Mouse (Mus musculus): ENCODE data around the gene Vmn2r70. TPM values are rescaled to one million over a fixed set of nuclear protein-coding genes. Genes with fewer than 3 reads are reported as not detected.

Vmn2r70 gene
- total RNA-seq (2021) = not detected
- long read RNA-seq, experiment 1 = 0 reads
- long read RNA-seq, experiment 2 = 0 reads

GRCm38 (mm10) chr7:85569092-85569491 is at the start of gene Vmn2r70:
Vmn2r70 (minus strand) TSS chr7:85569192.
- DNase-seq (ENCODE audit: low spot score in 2 of 2) = no peak
- no peak for TF ChIP-seq CTCF (conservative IDR thresholded peaks at IDR 0.05)

GRCm38 (mm10) chr7:85562787-85563186 is 6.2 kb downstream of the Vmn2r70 start, which contains the start of gene Vmn2r71:
Vmn2r71 (plus strand) TSS chr7:85563087.
- no peak within 1 kb of the TSS for H3K27ac ChIP-seq
- DNase-seq (ENCODE audit: low spot score in 2 of 2) = no peak
- no peak within 1 kb of the TSS for H3K4me3 ChIP-seq
- no peak for TF ChIP-seq CTCF (conservative IDR thresholded peaks at IDR 0.05)

More at GRCm38 (mm10) chr7:85569092-85569491, at the start of gene Vmn2r70:
- no peak within 1 kb of the TSS for H3K4me3 ChIP-seq
- H3K27ac ChIP-seq = no peak within 1 kb of the TSS

- DNase-seq (ENCODE audit: low spot score in 2 of 2) = no peak
- no peak overlapping the region for H3K4me3 ChIP-seq
These were observed 25.9 kb downstream of the Vmn2r70 start for GRCm38 (mm10) chr7:85543118-85543517.

GRCm38 (mm10) chr7:85542108-85542507 is 26.9 kb downstream of the Vmn2r70 start:
- DNase-seq (ENCODE audit: low spot score in 2 of 2) = no peak
- no peak overlapping the region for H3K27ac ChIP-seq
- no peak overlapping the region for H3K4me3 ChIP-seq
- no peak for TF ChIP-seq CTCF (conservative IDR thresholded peaks at IDR 0.05)

More at GRCm38 (mm10) chr7:85543118-85543517, 25.9 kb downstream of the Vmn2r70 start:
- TF ChIP-seq CTCF (conservative IDR thresholded peaks at IDR 0.05) = no peak
- no peak overlapping the region for H3K27ac ChIP-seq

Other genes starting within 250 kb of the Vmn2r70 start
- gene Vmn2r69, start 153.3 kb downstream of the Vmn2r70 start, total RNA-seq (2021) = not detected
- gene Vmn2r71, start 6.1 kb downstream of the Vmn2r70 start, total RNA-seq (2021) = not detected
- not detected for gene Vmn2r72, start 185.9 kb upstream of the Vmn2r70 start, total RNA-seq (2021)

Measured in layer of hippocampus, adult 2 months (tissue).